Comparison of ENCODE assay signal across 9 mouse cellular contexts in the genomic region with DNA sequence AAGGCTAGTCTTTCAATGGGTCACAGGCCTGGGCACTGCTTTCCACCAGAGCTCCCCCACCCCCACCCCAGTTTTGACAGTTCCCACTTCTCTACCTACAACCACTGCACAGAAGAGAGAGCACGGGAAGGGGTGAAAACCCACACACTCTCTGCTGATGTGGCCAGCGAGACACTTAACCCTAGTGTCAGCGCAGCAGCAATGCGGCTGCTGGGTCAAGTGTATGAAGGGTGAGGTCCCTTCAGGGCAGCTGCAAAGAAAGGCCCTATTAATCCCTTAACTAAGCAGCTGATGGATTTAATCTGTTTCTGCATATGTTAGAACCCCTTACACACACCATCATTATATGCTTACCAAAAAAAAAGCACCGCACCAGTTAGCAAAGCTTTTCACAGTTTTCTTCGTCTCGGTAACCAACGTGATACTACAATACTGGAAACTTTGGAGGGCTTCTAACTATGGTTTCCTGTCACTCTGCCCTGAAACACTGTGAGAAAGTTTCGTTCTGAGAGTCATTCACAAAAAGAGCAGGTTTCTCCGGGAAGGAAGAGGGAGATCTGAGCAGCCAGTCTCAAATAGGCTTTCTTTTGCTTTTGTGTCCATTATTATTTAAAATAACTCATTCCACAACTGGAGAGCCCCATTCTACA.
DNase-seq lines count a peak whose midpoint lies in the region; ATAC-seq lines count a peak whose summit lies in the region.
"Had no signal": no experiment of that assay in that cellular context is flagged by ENCODE, and none has a peak within 500 bp of the region (broad histone marks: within the 10 kb centered on the region; RNA-seq: fewer than 3 reads in every experiment).

No protein-coding gene starts in this region.

- peaks cover 76% of the 10 kb centered on the region for H3K4me1 ChIP-seq in heart, embryonic 12.5 days (replicated peaks)
- peaks cover 27% of the 10 kb centered on the region for H3K4me1 ChIP-seq in neural tube, embryonic 12.5 days
- H3K4me1 ChIP-seq in neural tube, embryonic 15.5 days = peaks cover 25% of the 10 kb centered on the region
- H3K4me1 ChIP-seq in liver, embryonic 11.5 days (replicated peaks; ENCODE audit: control insufficient read depth, insufficient read depth, low read length) = peaks cover 31% of the 10 kb centered on the region

- DNase-seq in heart, postnatal 4 days = no peak
- DNase-seq in liver, embryonic 11.5 days (ENCODE audit: low spot score) = no peak
- DNase-seq in yolk sac, embryonic 10.5 days (ENCODE audit: low spot score) = peak; percentile 20
- no peak for DNase-seq in left cerebral cortex, adult 11 months (ENCODE audit: low spot score)
- no peak for DNase-seq in urinary bladder, postnatal 14 days (ENCODE audit: low spot score)
- DNase-seq: cerebellum, postnatal 36 days had no signal

- H3K9me3 ChIP-seq in heart, embryonic 12.5 days (replicated peaks) = no peaks in the 10 kb centered on the region
- no peaks in the 10 kb centered on the region for H3K9me3 ChIP-seq in neural tube, embryonic 12.5 days
- no peaks in the 10 kb centered on the region for H3K9me3 ChIP-seq in neural tube, embryonic 15.5 days (replicated peaks)
- H3K9me3 ChIP-seq in liver, embryonic 11.5 days (ENCODE audit: control insufficient read depth, low read length) = no peaks in the 10 kb centered on the region

- H3K4me2 ChIP-seq in heart, embryonic 12.5 days = peak overlapping the region; percentile 59
- H3K4me2 ChIP-seq in neural tube, embryonic 12.5 days (replicated peaks) = 0 out of 2 replicates have a peak overlapping the region, but pooled peaks have one; percentile 16
- no peak overlapping the region for H3K4me2 ChIP-seq in neural tube, embryonic 15.5 days
- H3K4me2 ChIP-seq in liver, embryonic 11.5 days = peak overlapping the region; percentile 44

- peak overlapping the region; percentile 63 for H3K27ac ChIP-seq in heart, embryonic 12.5 days (ENCODE audit: poor library complexity, severe bottlenecking)
- H3K27ac ChIP-seq in neural tube, embryonic 12.5 days = no peak overlapping the region
- H3K27ac ChIP-seq in neural tube, embryonic 15.5 days (replicated peaks) = no peak overlapping the region
- H3K27ac ChIP-seq in liver, embryonic 11.5 days (ENCODE audit: low read depth, low read length) = no peak overlapping the region

- peak overlapping the region; percentile 31 for H3K4me3 ChIP-seq in heart, embryonic 12.5 days
- H3K4me3 ChIP-seq in neural tube, embryonic 12.5 days = no peak overlapping the region
- no peak overlapping the region for H3K4me3 ChIP-seq in neural tube, embryonic 15.5 days (replicated peaks)
- peak overlapping the region; percentile 33; the same call in 1 of the 2 replicates for H3K4me3 ChIP-seq in liver, embryonic 11.5 days (ENCODE audit: low read depth, low read length)

- 0 out of 2 replicates have a peak, but pooled peaks cover 3% of the 10 kb centered on the region for H3K36me3 ChIP-seq in heart, embryonic 12.5 days
- peaks cover 2% of the 10 kb centered on the region; the same call in 1 of the 2 replicates for H3K36me3 ChIP-seq in neural tube, embryonic 12.5 days
- H3K36me3 ChIP-seq in neural tube, embryonic 15.5 days = no peaks in the 10 kb centered on the region
- H3K36me3 ChIP-seq in liver, embryonic 11.5 days (ENCODE audit: control insufficient read depth, insufficient read depth, low read length) = no peaks in the 10 kb centered on the region

- H3K27me3 ChIP-seq in heart, embryonic 12.5 days (replicated peaks) = no peaks in the 10 kb centered on the region
- no peaks in the 10 kb centered on the region for H3K27me3 ChIP-seq in neural tube, embryonic 12.5 days (replicated peaks)
- no peaks in the 10 kb centered on the region for H3K27me3 ChIP-seq in neural tube, embryonic 15.5 days (replicated peaks)
- H3K27me3 ChIP-seq in liver, embryonic 11.5 days (replicated peaks; ENCODE audit: control insufficient read depth, insufficient read depth, low read length) = no peaks in the 10 kb centered on the region

- H3K9ac ChIP-seq in heart, embryonic 12.5 days = peak overlapping the region; percentile 40
- H3K9ac ChIP-seq in neural tube, embryonic 12.5 days = no peak overlapping the region
- H3K9ac ChIP-seq in neural tube, embryonic 15.5 days (replicated peaks) = no peak overlapping the region
- H3K9ac ChIP-seq in liver, embryonic 11.5 days (ENCODE audit: low read depth, low read length) = 0 out of 2 replicates have a peak overlapping the region, but pooled peaks have one; percentile 40

- ATAC-seq in heart, embryonic 12.5 days (ENCODE audit: insufficient number of reproducible peaks, low FRiP score) = no peak
- no peak for ATAC-seq in neural tube, embryonic 12.5 days (ENCODE audit: low FRiP score, low read depth)
- ATAC-seq in neural tube, embryonic 15.5 days (ENCODE audit: low FRiP score) = no peak
- ATAC-seq in liver, embryonic 11.5 days (replicated peaks; ENCODE audit: low FRiP score) = no peak

- WGBS in heart, embryonic 12.5 days = 21% methylated on average over 10 of the region's 10 CpGs
- WGBS in neural tube, embryonic 12.5 days = 28% methylated on average over 10 of the region's 10 CpGs
- 22% methylated on average over 10 of the region's 10 CpGs for WGBS in neural tube, embryonic 15.5 days
- 36% methylated on average over 10 of the region's 10 CpGs for WGBS in liver, embryonic 11.5 days

Comparison
In these comparisons a context has a peak if more than half of its experiments do, and no peak if none do; other contexts are left out.
1. H3K4me3 ChIP-seq: peak in heart, embryonic 12.5 days (single experiment) and liver, embryonic 11.5 days (single experiment); none in neural tube, embryonic 12.5 days (single experiment) and neural tube, embryonic 15.5 days (single experiment).
2. H3K9ac ChIP-seq: peak in heart, embryonic 12.5 days (single experiment) and liver, embryonic 11.5 days (single experiment); none in neural tube, embryonic 12.5 days (single experiment) and neural tube, embryonic 15.5 days (single experiment).